Mouse (Mus musculus) CH12.LX (cell line): ENCODE data around the gene Lmnb2. TPM values are rescaled to one million over a fixed set of nuclear protein-coding genes. Genes with fewer than 3 reads are reported as not detected.

Experiments
- DNase-seq: peaks from one replicate; pipeline ENCODE4 v3.0.0-alpha.2; 2013; ENCODE audit errors: extremely low read depth
- H3K27ac ChIP-seq: 2 replicates; pipeline ENCODE4 v1.5.1; 2012; ENCODE audit warnings: low read depth, mild to moderate bottlenecking, control low read depth, moderate library complexity; ENCODE audit not compliant: insufficient read depth
- H3K27me3 ChIP-seq: replicated peaks from 2 replicates; pipeline ENCODE3; 2012; ENCODE audit warnings: inconsistent platforms
- H3K36me3 ChIP-seq, 2 experiments: replicated peaks in 1 of 2; 2 replicates each; pipeline versions ENCODE3 to v1.6.1; 2012; ENCODE audit warnings: inconsistent platforms in 1 of 2, low read length in 1 of 2, mild to moderate bottlenecking in 1 of 2, mixed read lengths in 1 of 2, moderate library complexity in 1 of 2; ENCODE audit not compliant: control insufficient read depth in 1 of 2, insufficient read depth in 1 of 2
- H3K4me1 ChIP-seq, 2 experiments: 2 replicates each; pipeline ENCODE4 v1.6.1; 2012; ENCODE audit warnings: inconsistent platforms in 1 of 2, moderate library complexity in 1 of 2; ENCODE audit not compliant: insufficient read depth in 2 of 2, control insufficient read depth in 1 of 2
- H3K4me2 ChIP-seq: 2 replicates; pipeline ENCODE4 v1.6.1; 2012; ENCODE audit warnings: low read depth, mild to moderate bottlenecking, control low read depth; ENCODE audit not compliant: poor library complexity, insufficient read depth, severe bottlenecking
- H3K4me3 ChIP-seq, 3 experiments: fragments of 150-350 bp in 1 of 3; sonication (generic) in 1 of 3; replicated peaks in 1 of 3; 2 replicates each; pipeline versions ENCODE3 to v1.5.1; 2011 to 2012; ENCODE audit warnings: low read depth in 2 of 3, low read length in 2 of 3, mild to moderate bottlenecking in 2 of 3, moderate library complexity in 2 of 3, control low read depth in 1 of 3, improper control_type of control experiment in 1 of 3, inconsistent platforms in 1 of 3, mixed read lengths in 1 of 3; ENCODE audit not compliant: poor library complexity in 1 of 3
- H3K79me2 ChIP-seq: replicated peaks from 2 replicates; pipeline ENCODE4 v1.6.1; 2012; ENCODE audit warnings: mild to moderate bottlenecking, moderate library complexity; ENCODE audit not compliant: control insufficient read depth, poor library complexity, insufficient read depth, severe bottlenecking; ENCODE audit errors: extremely low read depth
- H3K9ac ChIP-seq: 2 replicates; pipeline ENCODE4 v1.6.1; 2012; ENCODE audit warnings: low read depth, mild to moderate bottlenecking, control low read depth, moderate library complexity; ENCODE audit not compliant: insufficient read depth
- H3K9me3 ChIP-seq: replicated peaks from 2 replicates; pipeline ENCODE3; 2012; ENCODE audit warnings: low read length, inconsistent platforms, mixed read lengths
- CHD1 ChIP-seq: IDR thresholded peaks from 2 replicates; pipeline ENCODE4 v1.6.1; 2012; ENCODE audit warnings: low read depth, low read length, improper control_type of control experiment, inconsistent platforms
- CTCF ChIP-seq, 2 experiments: IDR thresholded peaks in 1 of 2; conservative IDR thresholded peaks in 1 of 2; 2 replicates each; pipeline ENCODE4 v1.5.1; 2011 to 2012; ENCODE audit warnings: low read depth in 2 of 2, low read length in 2 of 2, improper control_type of control experiment in 1 of 2, inconsistent platforms in 1 of 2, mild to moderate bottlenecking in 1 of 2, moderate library complexity in 1 of 2
- EP300 ChIP-seq: IDR thresholded peaks from 2 replicates; pipeline ENCODE4 v1.6.1; 2011; ENCODE audit warnings: low read length, improper control_type of control experiment
- ETS1 ChIP-seq: conservative IDR thresholded peaks from 2 replicates; pipeline ENCODE4 v1.6.1; 2012; ENCODE audit warnings: low read depth, mild to moderate bottlenecking, inconsistent platforms, low read length, improper control_type of control experiment, moderate library complexity
- GABPA ChIP-seq: IDR thresholded peaks from 2 replicates; pipeline ENCODE4 v1.6.1; 2012; ENCODE audit warnings: low read depth, low read length, improper control_type of control experiment, inconsistent platforms; ENCODE audit not compliant: insufficient replicate concordance
- HCFC1 ChIP-seq: IDR thresholded peaks from 2 replicates; pipeline ENCODE4 v1.6.1; 2012; ENCODE audit warnings: low read depth, mild to moderate bottlenecking, inconsistent platforms, low read length, improper control_type of control experiment
- JUND ChIP-seq: conservative IDR thresholded peaks from 2 replicates; pipeline ENCODE4 v1.6.1; 2011; ENCODE audit warnings: low read depth, low read length, improper control_type of control experiment
- KAT2A ChIP-seq: IDR thresholded peaks from 2 replicates; pipeline ENCODE4 v1.6.1; 2012; ENCODE audit warnings: low read length, improper control_type of control experiment, inconsistent platforms; ENCODE audit not compliant: insufficient replicate concordance
- MAX ChIP-seq: IDR thresholded peaks from 2 replicates; pipeline ENCODE4 v1.6.1; 2011; ENCODE audit warnings: low read length, improper control_type of control experiment
- MYC ChIP-seq: IDR thresholded peaks from 2 replicates; pipeline ENCODE4 v1.6.1; 2011; ENCODE audit warnings: low read depth, mild to moderate bottlenecking, improper control_type of control experiment, low read length
- NELFE ChIP-seq: IDR thresholded peaks from 2 replicates; pipeline ENCODE4 v1.6.1; 2011; ENCODE audit warnings: low read depth, low read length, improper control_type of control experiment
- NRF1 ChIP-seq: IDR thresholded peaks from 2 replicates; pipeline ENCODE4 v1.6.1; 2014; ENCODE audit warnings: low read depth, mild to moderate bottlenecking, inconsistent platforms, low read length, improper control_type of control experiment, moderate library complexity
- POLR2AphosphoS2 ChIP-seq: IDR thresholded peaks from 2 replicates; pipeline ENCODE4 v1.6.1; 2011; ENCODE audit warnings: low read depth, low read length, improper control_type of control experiment
- RAD21 ChIP-seq: IDR thresholded peaks from 2 replicates; pipeline ENCODE4 v1.6.1; 2011; ENCODE audit warnings: low read depth, mild to moderate bottlenecking, low read length, improper control_type of control experiment, moderate library complexity
- RCOR1 ChIP-seq: conservative IDR thresholded peaks from 2 replicates; pipeline ENCODE4 v1.6.1; 2012; ENCODE audit warnings: low read depth, mild to moderate bottlenecking, inconsistent platforms, low read length, improper control_type of control experiment
- SIN3A ChIP-seq: IDR thresholded peaks from 2 replicates; pipeline ENCODE4 v1.6.1; 2012; ENCODE audit warnings: low read length, improper control_type of control experiment, inconsistent platforms
- SMC3 ChIP-seq: IDR thresholded peaks from 2 replicates; pipeline ENCODE4 v1.6.1; 2011; ENCODE audit warnings: low read depth, low read length, improper control_type of control experiment
- TBP ChIP-seq: conservative IDR thresholded peaks from 2 replicates; pipeline ENCODE4 v1.6.1; 2011; ENCODE audit warnings: low read depth, low read length, improper control_type of control experiment
- TCF12 ChIP-seq: IDR thresholded peaks from 2 replicates; pipeline ENCODE4 v1.6.1; 2014; ENCODE audit warnings: low read depth, mild to moderate bottlenecking, inconsistent platforms, low read length, improper control_type of control experiment
- UBTF ChIP-seq: IDR thresholded peaks from 2 replicates; pipeline ENCODE4 v1.6.1; 2012; ENCODE audit warnings: low read depth, mild to moderate bottlenecking, inconsistent platforms, low read length, improper control_type of control experiment, moderate library complexity
- ZC3H11A ChIP-seq: IDR thresholded peaks from 2 replicates; pipeline ENCODE4 v1.6.1; 2012; ENCODE audit warnings: low read depth, mild to moderate bottlenecking, inconsistent platforms, low read length, improper control_type of control experiment
- ZKSCAN1 ChIP-seq: IDR thresholded peaks from 2 replicates; pipeline ENCODE4 v1.6.1; 2012; ENCODE audit warnings: low read depth, inconsistent platforms, low read length, improper control_type of control experiment, borderline replicate concordance
- dilution Hi-C: fragments of 300-500 bp; cut with MboI; formaldehyde crosslinking; loops from 2 replicates; pipeline ENCODE4 v1.14.3; 2020; ENCODE audit warnings: low sequenced_read_pairs; ENCODE audit not compliant: extremely low pct_unique_long_range_greater_than_20kb, extremely low pct_ligation_motif_present
- in situ Hi-C: fragments of 300-500 bp; cut with MboI; formaldehyde crosslinking; loops from 3 replicates; pipeline ENCODE4 v1.14.3; 2019; ENCODE audit warnings: low sequenced_read_pairs, low pct_ligation_motif_present, low pct_unique_long_range_greater_than_20kb, mixed read lengths
- polyA plus RNA-seq: library from polyadenylated mRNA; unstranded; fragments of >175 nt; gene quantifications from 2 replicates; pipeline ENCODE4 v1.2.1, GENCODE M21; 2012; ENCODE audit warnings: low read depth; ENCODE audit not compliant: insufficient read length
- total RNA-seq, 2 experiments: library from RNA; depleted of rRNA; stranded (reverse); fragments of 300-350 nt in 1 of 2; fragments of >200 nt in 1 of 2; gene quantifications; 2 replicates each; pipeline ENCODE4 v1.2.3; 2012 to 2014

Gene Lmnb2
- total and polyA plus RNA-seq, 3 experiments, result 20.7 to 25.8 (median 23.7) TPM

DNA sequence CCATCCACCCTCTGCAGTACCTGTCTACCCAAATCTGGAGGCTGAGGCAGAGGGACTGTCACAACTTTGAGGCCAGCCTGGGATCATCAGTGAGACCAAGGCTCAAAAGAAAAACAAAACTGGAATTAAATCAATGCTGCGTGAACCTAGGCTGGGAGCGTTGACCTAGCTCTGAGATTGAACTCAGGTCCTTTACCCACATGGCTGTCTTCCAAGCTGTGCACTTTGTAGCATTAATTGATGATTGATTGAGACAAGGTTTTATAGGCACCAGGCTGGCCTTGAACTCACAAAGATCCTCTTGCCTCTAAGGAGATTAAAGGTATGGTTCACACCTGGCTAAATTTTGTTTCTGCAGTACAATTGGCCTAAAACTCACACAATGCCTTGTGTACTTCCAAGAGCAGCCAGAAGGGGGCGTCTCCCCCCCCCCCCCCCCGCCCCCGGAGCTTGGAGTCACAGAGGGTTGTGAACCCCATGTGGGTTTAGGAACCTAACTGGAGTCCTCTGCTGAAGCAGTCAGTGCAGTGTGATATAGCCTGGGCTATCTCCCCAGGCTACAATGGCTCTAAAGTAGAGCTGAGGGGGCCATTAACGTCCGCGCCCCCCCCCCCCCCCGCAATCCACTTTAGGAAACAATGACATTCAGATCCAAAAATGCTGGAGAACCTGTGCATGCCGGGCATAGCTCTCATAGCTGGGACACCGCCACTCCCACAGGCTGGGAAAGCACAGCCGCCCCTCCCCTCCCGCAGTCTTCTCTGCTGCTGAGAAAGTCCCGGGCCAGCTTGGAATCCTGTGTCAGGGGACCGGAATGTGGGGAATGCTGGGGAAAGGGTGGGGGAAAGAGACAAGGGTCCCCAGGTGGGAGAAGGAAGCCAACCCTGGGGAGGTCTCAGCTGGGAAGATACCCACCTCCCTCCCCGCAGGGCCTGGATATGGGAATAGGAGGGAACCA lies 42.8 kb upstream of the Lmnb2 start:
- Histone ChIP-seq H3K79me2 (no peaks in the 10 kb centered on the region), H3K4me1 (peaks cover 20 to 46% of the 10 kb centered on the region in 2 experiments), H3K4me2 (no peak overlapping the region), H3K9me3 (no peaks in the 10 kb centered on the region), H3K27me3 (no peaks in the 10 kb centered on the region), H3K9ac (no peak overlapping the region)
- in situ Hi-C loops, result no loop called here
- dilution Hi-C loops, result no loop called here
- TF ChIP-seq JUND (no peak), CTCF (conservative IDR thresholded peaks at IDR 0.05 in 1 of 2, IDR thresholded peaks at IDR 0.05 in 1 of 2; ENCODE audit: low read depth in 2 of 2, low read length in 2 of 2) (peak; percentile 54 to 65), SMC3 (peak; percentile 57), RAD21 (peak; percentile 10), ETS1 (no peak)
- TF ChIP-seq, all 38 proteins: peak for 3
- H3K4me3 ChIP-seq, result no peak overlapping the region
- no peak overlapping the region for H3K27ac ChIP-seq
- DNase-seq, result no peak
- H3K36me3 ChIP-seq, result no peaks in the 10 kb centered on the region

DNA sequence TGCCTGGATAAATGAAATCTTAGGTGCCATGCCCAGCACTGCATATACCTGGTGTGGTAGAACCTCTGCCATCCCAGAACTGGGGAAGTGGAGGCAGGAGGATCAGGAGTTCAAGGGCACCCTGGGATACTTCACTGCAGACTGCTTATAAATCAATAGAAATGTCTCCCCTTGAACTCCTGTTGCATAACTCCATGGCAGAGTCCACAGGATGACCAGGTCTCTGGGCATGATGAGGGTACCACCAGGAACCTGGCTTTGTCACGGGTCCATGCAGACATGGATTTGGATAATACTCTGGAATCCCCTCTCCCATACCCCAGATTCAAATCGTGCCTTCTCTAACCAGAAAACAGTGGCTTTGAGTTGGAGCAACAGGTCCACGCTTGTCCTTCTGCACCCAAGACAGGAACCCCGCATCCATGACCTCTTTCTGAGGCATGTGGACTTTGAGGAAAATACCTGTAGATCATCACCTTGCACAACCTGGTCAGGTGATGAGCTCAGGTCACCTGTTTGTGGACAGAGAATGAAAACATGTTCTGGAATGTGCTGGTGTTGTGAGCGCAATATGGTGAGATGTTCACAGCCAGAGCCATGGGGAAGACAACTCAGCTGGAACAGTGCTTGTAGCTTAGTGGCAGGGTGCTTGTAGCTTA lies 41.1 kb upstream of the Lmnb2 start:
- H3K4me1 ChIP-seq, result peaks cover 20 to 40% of the 10 kb centered on the region in 2 experiments
- in situ Hi-C loops (no loop called here), dilution Hi-C loops (no loop called here)
- H3K9ac ChIP-seq, result no peak overlapping the region
- no peaks in the 10 kb centered on the region for H3K79me2 ChIP-seq
- no peak overlapping the region for H3K4me3 ChIP-seq
- H3K27me3 ChIP-seq, result no peaks in the 10 kb centered on the region
- no peaks in the 10 kb centered on the region for H3K9me3 ChIP-seq
- H3K36me3 ChIP-seq, result no peaks in the 10 kb centered on the region
- H3K4me2 ChIP-seq, result no peak overlapping the region
- no peak for TF ChIP-seq NRF1
- TF ChIP-seq MAX, result no peak
- TF ChIP-seq POLR2AphosphoS2, result no peak
- TF ChIP-seq RAD21, result no peak
- no peak for TF ChIP-seq RCOR1
- no peak for TF ChIP-seq GABPA
- TF ChIP-seq EP300, result no peak
- no peak for TF ChIP-seq TBP
- no peak for TF ChIP-seq KAT2A
- no peak for TF ChIP-seq NELFE
- no peak for TF ChIP-seq TCF12
- no peak for TF ChIP-seq CHD1
- TF ChIP-seq ZC3H11A, result no peak
- no peak for TF ChIP-seq SIN3A
- TF ChIP-seq ZKSCAN1, result no peak
- TF ChIP-seq HCFC1, result no peak
- no peak for TF ChIP-seq CTCF (conservative IDR thresholded peaks at IDR 0.05 in 1 of 2, IDR thresholded peaks at IDR 0.05 in 1 of 2; ENCODE audit: low read depth in 2 of 2, low read length in 2 of 2)
- no peak for TF ChIP-seq MYC
- no peak for TF ChIP-seq UBTF
- DNase-seq, result no peak
- no peak overlapping the region for H3K27ac ChIP-seq
